ENCODE assay signal across 15 mouse cellular contexts in genomic region chr14:22509747-22510530, GRCm38 (mm10).
"Had no signal": no experiment of that assay in that cellular context is flagged by ENCODE, and none has a peak within 500 bp of the region (broad histone marks: within the 10 kb centered on the region; RNA-seq: fewer than 3 reads in every experiment).

No protein-coding gene starts in this region.

- H3K4me1 ChIP-seq: kidney, embryonic 15.5 days had no signal

- ATAC-seq: lung, postnatal 0 days had no signal

- H3K9me3 ChIP-seq: kidney, embryonic 15.5 days; midbrain, embryonic 10.5 days; neural tube, embryonic 12.5 days had no signal

- H3K4me3 ChIP-seq: kidney, embryonic 15.5 days; left cerebral cortex, adult 2 months; midbrain, embryonic 10.5 days; neural tube, embryonic 12.5 days had no signal

- H3K27me3 ChIP-seq: kidney, embryonic 15.5 days; neural tube, embryonic 12.5 days had no signal

- H3K4me2 ChIP-seq: kidney, embryonic 15.5 days; neural tube, embryonic 12.5 days had no signal

- H3K27ac ChIP-seq: kidney, embryonic 15.5 days; left cerebral cortex, adult 2 months; liver, embryonic 14.5 days; midbrain, embryonic 10.5 days; neural tube, embryonic 12.5 days had no signal

- H3K9ac ChIP-seq: kidney, embryonic 15.5 days; liver, embryonic 14.5 days; neural tube, embryonic 12.5 days had no signal

- DNase-seq: kidney, adult 11 months; kidney, postnatal 14 days; liver; lung, adult 18-20 months; lung, postnatal 4 days; midbrain, embryonic 14.5 days; retina, postnatal 1 day; right cerebral cortex, postnatal 4 days; thymus, postnatal 4 days had no signal

- H3K36me3 ChIP-seq: kidney, embryonic 15.5 days; midbrain, embryonic 10.5 days; neural tube, embryonic 12.5 days had no signal
